Mouse (Mus musculus) forebrain, embryonic 11.5 days (tissue): ENCODE data around the gene St6galnac3. TPM values are rescaled to one million over a fixed set of nuclear protein-coding genes. Genes with fewer than 3 reads are reported as not detected.

Experiments
- ATAC-seq: fragments of 200-750 bp; cut with Nextera tagmentation; replicated peaks from 2 replicates; pipeline ENCODE4 v1.8.0; 2017; ENCODE audit warnings: moderate TSS enrichment; ENCODE audit not compliant: low FRiP score
- DNase-seq: peaks from one replicate; pipeline ENCODE4 v3.0.0-alpha.2; 2017; ENCODE audit warnings: low spot score
- H3K27ac ChIP-seq: fragments of 300-500 bp; sonication (generic); 2 replicates; pipeline ENCODE4 v1.5.1; 2014; ENCODE audit warnings: low read depth, low read length
- H3K27me3 ChIP-seq: fragments of 300-500 bp; sonication (generic); 2 replicates; pipeline ENCODE4 v1.6.1; 2014; ENCODE audit warnings: mild to moderate bottlenecking, low read length, mixed read lengths; ENCODE audit not compliant: control insufficient read depth, insufficient read depth
- H3K36me3 ChIP-seq: fragments of 300-500 bp; sonication (generic); 2 replicates; pipeline ENCODE4 v1.6.1; 2014; ENCODE audit warnings: mild to moderate bottlenecking, low read length, moderate library complexity, mixed read lengths; ENCODE audit not compliant: control insufficient read depth, insufficient read depth
- H3K4me1 ChIP-seq: fragments of 300-500 bp; sonication (generic); replicated peaks from 2 replicates; pipeline ENCODE4 v1.6.1; 2014; ENCODE audit warnings: low read length, mixed read lengths; ENCODE audit not compliant: control insufficient read depth, insufficient read depth
- H3K4me2 ChIP-seq: fragments of 300-500 bp; sonication (generic); 2 replicates; pipeline ENCODE4 v1.6.1; 2014; ENCODE audit warnings: low read depth, mild to moderate bottlenecking, low read length, moderate library complexity, mixed read lengths; ENCODE audit not compliant: severe bottlenecking
- H3K4me3 ChIP-seq: fragments of 300-500 bp; sonication (generic); 2 replicates; pipeline ENCODE4 v1.5.1; 2014; ENCODE audit warnings: low read depth, low read length
- H3K9ac ChIP-seq: fragments of 300-500 bp; sonication (generic); 2 replicates; pipeline ENCODE4 v1.6.1; 2014; ENCODE audit warnings: low read length
- H3K9me3 ChIP-seq: fragments of 300-500 bp; sonication (generic); 2 replicates; pipeline ENCODE4 v1.6.1; 2016; ENCODE audit warnings: low read length, mixed read lengths; ENCODE audit not compliant: control insufficient read depth
- WGBS: fragments of 180-500 bp; shearing (Covaris S2); extraction: QIAGEN DNeasy Blood & Tissue Kit; methylation state at CpG from one replicate; pipeline ENCODE4 v1.1.7; 2014; 5-methylcytosine and 5-hydroxymethylcytosine counted together
- polyA plus RNA-seq: library from polyadenylated mRNA; unstranded; fragments of >200 nt; fragmentation: Nextera tagmentation; extraction: Ambion mirVana; gene quantifications from 2 replicates; pipeline ENCODE4 v1.2.1, GENCODE M21; 2014

Gene St6galnac3
- polyA plus RNA-seq, 1 experiment from 2014 or later = 38.0 TPM

DNA sequence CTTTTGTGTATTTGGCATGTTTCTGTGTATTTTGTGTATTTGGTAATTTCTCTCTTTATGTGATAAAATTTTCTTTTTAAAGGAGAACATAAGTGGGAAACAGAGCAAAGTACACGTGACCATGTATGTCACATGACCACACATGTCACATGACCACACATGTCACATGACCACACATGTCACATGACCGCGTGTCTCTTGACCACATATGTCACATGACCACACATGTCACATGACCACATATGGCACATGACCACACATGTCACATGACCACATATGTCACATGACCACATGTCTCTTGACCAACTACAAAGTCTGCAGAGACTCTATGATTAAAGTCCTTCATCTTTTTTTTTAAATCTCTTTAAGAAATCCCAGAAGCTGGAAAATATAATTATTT lies 413.0 kb downstream of the St6galnac3 start:
- H3K4me3 ChIP-seq = no peak overlapping the region
- H3K36me3 ChIP-seq = no peaks in the 10 kb centered on the region
- no peak for DNase-seq
- no peak overlapping the region for H3K9ac ChIP-seq
- no peak for ATAC-seq
- no peak overlapping the region for H3K4me2 ChIP-seq
- WGBS = 97% methylated on average over 3 of the region's 3 CpGs
- H3K4me1 ChIP-seq = no peaks in the 10 kb centered on the region
- no peak overlapping the region for H3K27ac ChIP-seq
- H3K9me3 ChIP-seq = no peaks in the 10 kb centered on the region
- H3K27me3 ChIP-seq = no peaks in the 10 kb centered on the region

DNA sequence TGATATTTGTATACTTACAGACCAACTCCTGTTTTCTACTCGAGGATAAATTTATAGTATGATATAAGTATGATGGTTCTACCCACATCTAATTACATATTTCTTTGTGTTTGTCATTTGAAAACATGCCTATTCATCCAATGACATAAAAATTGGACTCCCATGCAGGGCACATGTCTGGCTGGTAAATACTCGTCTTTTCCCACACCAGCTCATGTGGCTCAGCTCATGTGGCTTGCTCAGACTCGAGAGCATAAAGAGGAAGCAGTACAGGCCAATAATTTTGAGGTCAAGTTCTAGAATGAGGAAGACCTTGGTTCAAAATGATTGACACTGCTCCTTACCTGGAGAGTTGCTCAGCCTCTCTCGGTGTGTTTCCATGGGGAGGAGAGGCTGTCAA lies 416.6 kb downstream of the St6galnac3 start:
- no peak for DNase-seq
- no peak for ATAC-seq

DNA sequence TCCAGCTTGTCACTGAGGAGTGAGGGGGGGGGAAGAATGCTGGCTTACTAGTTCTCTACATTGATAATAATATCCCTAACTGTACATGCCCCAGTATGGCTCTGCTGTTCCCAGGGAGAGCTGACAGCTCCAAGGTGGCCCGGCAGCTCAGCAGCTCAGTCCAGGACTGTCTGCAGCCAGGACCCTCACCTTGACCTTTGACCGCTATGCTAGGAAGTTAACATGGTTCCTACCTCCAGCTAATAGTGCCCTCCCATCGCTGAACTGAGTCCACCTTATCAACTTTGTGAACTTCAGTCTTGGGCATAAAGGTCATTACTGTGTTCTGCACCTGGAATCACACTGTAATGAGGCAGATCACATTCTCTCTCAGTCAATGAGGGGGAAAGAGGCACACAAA lies 419.8 kb downstream of the St6galnac3 start:
- Histone ChIP-seq H3K4me1 (no peaks in the 10 kb centered on the region), H3K27ac (no peak overlapping the region), H3K27me3 (no peaks in the 10 kb centered on the region), H3K4me2 (no peak overlapping the region), H3K9me3 (no peaks in the 10 kb centered on the region), H3K4me3 (no peak overlapping the region), H3K36me3 (no peaks in the 10 kb centered on the region), H3K9ac (no peak overlapping the region)
- 83% methylated on average over 3 of the region's 3 CpGs for WGBS
- DNase-seq (no peak), ATAC-seq (no peak)

More for the DNA sequence above, 416.6 kb downstream of the St6galnac3 start:
- Histone ChIP-seq H3K36me3 (no peaks in the 10 kb centered on the region), H3K9me3 (no peaks in the 10 kb centered on the region), H3K27ac (no peak overlapping the region), H3K4me1 (no peaks in the 10 kb centered on the region), H3K4me3 (no peak overlapping the region), H3K4me2 (no peak overlapping the region), H3K27me3 (no peaks in the 10 kb centered on the region), H3K9ac (no peak overlapping the region)
- WGBS = 79% methylated on average over 4 of the region's 4 CpGs

DNA sequence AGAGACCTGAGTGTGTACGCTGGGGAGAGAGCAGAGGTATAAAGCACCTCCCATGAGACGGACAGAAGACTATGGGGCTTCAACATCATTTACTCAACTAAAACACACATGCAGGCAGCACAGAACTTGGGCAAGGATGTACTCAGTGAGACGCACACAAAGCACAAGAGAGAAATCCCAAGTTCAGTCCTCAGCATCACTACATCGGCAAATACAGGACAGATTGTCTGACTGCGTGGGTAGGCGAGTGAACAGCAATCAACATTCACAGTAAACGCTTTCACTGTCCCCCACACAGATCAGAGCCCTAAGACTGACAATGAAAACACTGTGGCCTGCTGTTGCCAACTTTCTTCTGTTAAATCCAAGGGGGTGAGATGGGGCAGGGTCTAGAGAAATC lies 422.6 kb downstream of the St6galnac3 start:
- Histone ChIP-seq H3K27me3 (no peaks in the 10 kb centered on the region), H3K27ac (no peak overlapping the region), H3K36me3 (no peaks in the 10 kb centered on the region), H3K9ac (no peak overlapping the region), H3K4me3 (no peak overlapping the region), H3K4me2 (no peak overlapping the region), H3K4me1 (no peaks in the 10 kb centered on the region), H3K9me3 (no peaks in the 10 kb centered on the region)
- no peak for ATAC-seq
- 94% methylated on average over 7 of the region's 7 CpGs for WGBS
- no peak for DNase-seq

DNA sequence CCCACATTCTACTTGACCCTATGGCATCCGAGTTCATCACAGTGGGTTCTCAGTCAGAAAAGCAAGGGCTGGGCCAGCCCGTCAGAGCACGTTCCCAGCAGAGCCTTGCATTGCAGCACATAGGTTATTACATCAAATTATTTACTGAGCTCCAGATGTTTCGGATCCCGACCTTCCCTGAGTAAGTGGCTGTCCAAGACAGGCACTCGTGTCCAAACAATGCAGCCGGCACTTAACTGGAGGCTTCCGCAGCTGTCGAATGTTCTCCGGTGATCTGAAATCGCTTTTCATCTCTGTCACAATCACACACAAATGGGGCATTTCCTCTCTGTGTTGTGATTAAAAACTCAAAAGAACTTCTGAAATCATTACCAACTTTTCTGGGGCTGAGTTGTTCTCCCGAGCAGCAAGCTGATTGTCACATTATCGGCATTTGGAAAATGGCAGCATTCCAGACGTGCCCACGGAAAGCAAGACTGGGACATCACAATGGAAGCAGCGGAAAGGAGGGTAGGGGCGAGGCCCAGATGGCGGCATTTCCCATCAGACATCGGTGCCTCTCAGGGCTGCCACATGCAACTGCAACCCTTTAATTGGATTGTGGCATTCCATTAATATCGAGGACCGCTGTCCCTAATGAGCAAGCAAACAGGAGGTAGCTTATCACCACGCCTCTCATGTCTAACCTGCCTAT lies 428.5 kb downstream of the St6galnac3 start:
- Histone ChIP-seq H3K36me3 (no peaks in the 10 kb centered on the region), H3K4me2 (no peak overlapping the region), H3K27ac (no peak overlapping the region), H3K27me3 (no peaks in the 10 kb centered on the region), H3K9me3 (no peaks in the 10 kb centered on the region), H3K4me1 (no peaks in the 10 kb centered on the region), H3K4me3 (no peak overlapping the region), H3K9ac (no peak overlapping the region)
- ATAC-seq (peak; percentile 80), DNase-seq (peak; percentile 65)
- 67% methylated on average over 22 of the region's 22 CpGs for WGBS

DNA sequence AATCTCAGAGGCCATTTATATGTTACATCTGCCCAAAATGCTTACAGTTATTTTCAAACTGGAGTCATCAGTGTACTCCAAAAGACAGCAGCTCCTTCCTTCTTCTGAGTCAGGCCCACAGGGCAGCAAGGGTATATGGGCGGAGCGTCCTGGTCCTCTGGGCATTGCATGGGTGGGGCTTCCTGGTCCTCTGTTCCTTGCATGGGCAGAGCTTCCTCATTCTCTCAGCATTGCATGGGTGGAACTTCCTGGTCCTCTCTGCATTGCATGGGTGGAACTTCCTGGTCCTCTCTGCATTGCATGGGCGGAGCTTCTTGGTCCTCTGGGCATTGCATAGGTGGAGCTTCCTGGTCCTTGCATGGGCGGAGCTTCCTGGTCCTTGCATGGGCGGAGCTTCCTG lies 432.1 kb downstream of the St6galnac3 start:
- H3K4me1 ChIP-seq = no peaks in the 10 kb centered on the region
- DNase-seq (no peak), ATAC-seq (no peak)
- H3K27me3 ChIP-seq = no peaks in the 10 kb centered on the region
- no peaks in the 10 kb centered on the region for H3K36me3 ChIP-seq
- no peak overlapping the region for H3K27ac ChIP-seq
- WGBS = 97% methylated on average over 5 of the region's 5 CpGs
- H3K9ac ChIP-seq = no peak overlapping the region
- no peak overlapping the region for H3K4me2 ChIP-seq
- H3K9me3 ChIP-seq = no peaks in the 10 kb centered on the region
- H3K4me3 ChIP-seq = no peak overlapping the region

DNA sequence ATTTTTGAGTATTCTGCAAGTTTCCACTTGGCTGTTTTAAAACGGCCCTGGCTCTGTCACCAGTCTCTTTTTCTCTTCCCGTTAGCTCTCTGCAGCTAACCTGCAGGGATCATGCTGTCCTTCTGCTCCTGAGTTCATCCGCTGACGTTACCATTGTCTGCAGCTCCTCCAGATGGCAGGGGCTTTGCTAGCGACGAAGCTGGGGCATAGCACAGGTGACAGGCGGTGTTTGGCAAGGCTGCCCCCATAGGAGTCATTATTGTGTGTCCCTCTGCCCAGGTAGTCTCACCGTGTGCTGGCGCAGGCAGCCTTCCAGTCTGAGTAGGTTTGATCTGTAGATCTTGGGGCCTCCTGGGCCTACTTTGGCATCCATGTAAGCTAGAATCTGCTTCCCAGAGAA lies 432.6 kb downstream of the St6galnac3 start:
- H3K36me3 ChIP-seq = no peaks in the 10 kb centered on the region
- no peaks in the 10 kb centered on the region for H3K4me1 ChIP-seq
- no peak overlapping the region for H3K27ac ChIP-seq
- no peak for DNase-seq
- ATAC-seq = no peak
- no peak overlapping the region for H3K4me3 ChIP-seq
- 78% methylated on average over 9 of the region's 9 CpGs for WGBS
- no peaks in the 10 kb centered on the region for H3K9me3 ChIP-seq
- no peak overlapping the region for H3K9ac ChIP-seq
- H3K4me2 ChIP-seq = no peak overlapping the region
- no peaks in the 10 kb centered on the region for H3K27me3 ChIP-seq

DNA sequence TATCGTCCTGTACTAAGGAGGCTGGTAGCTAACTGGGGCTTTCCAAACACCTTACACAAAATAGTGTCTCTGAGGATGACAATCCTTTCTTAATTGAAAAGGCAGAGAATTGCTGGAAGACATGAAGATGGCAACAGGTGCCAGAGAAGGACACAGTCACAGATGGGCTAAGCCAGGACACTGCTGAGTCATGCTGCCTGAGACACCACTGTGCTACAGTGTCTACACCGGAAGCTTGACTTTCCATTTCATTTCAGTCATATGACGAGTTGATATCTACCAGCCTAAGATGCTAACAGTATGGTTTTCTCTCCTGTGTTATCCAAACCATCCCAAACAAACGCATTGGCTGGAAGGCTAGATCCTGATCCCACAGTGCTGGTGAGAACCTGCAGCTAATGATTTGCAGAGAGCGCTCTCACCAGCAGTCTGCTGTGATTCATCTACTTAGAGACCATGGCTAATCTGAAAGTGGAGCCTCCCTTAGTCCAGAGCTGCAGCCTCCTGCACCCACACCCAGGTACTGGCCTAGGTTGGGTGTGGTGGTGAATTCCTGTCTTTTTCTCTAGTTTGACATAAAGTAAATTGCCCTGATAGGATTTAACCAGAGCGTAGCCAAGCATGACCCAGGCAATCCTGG lies 433.4 kb downstream of the St6galnac3 start:
- no peak overlapping the region for H3K9ac ChIP-seq
- no peaks in the 10 kb centered on the region for H3K27me3 ChIP-seq
- H3K36me3 ChIP-seq = no peaks in the 10 kb centered on the region
- H3K4me3 ChIP-seq = no peak overlapping the region
- no peaks in the 10 kb centered on the region for H3K9me3 ChIP-seq
- DNase-seq (no peak), ATAC-seq (no peak)
- WGBS = 82% methylated on average over 6 of the region's 6 CpGs
- no peak overlapping the region for H3K27ac ChIP-seq
- no peak overlapping the region for H3K4me2 ChIP-seq
- H3K4me1 ChIP-seq = no peaks in the 10 kb centered on the region

DNA sequence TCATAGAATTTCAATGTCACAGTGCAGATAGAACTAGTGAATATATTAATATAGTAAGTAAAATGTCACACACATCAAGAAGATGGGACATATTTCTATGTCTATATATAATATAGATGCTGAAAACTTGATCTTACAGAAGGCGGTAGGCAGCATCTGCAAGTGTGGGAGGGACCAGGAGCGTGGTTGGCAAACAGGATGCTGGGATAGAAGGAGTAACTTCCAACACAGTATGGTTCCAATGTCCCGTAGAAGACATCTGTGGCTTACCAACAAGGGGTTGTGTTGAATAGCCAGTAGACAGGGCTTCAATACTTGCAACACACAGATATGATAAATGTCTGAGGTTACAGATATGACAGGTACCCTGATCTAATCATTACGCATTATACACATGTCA lies 435.0 kb downstream of the St6galnac3 start:
- Histone ChIP-seq H3K27ac (no peak overlapping the region), H3K9ac (no peak overlapping the region), H3K4me1 (no peaks in the 10 kb centered on the region), H3K9me3 (no peaks in the 10 kb centered on the region), H3K4me3 (no peak overlapping the region), H3K36me3 (no peaks in the 10 kb centered on the region), H3K27me3 (no peaks in the 10 kb centered on the region; the same call in 1 of the 2 replicates), H3K4me2 (no peak overlapping the region)
- no peak for ATAC-seq
- 94% methylated on average over 4 of the region's 4 CpGs for WGBS
- no peak for DNase-seq
